Mouse (Mus musculus): ENCODE results near the gene Gm16506. TPM values are rescaled to one million over a fixed set of nuclear protein-coding genes. Genes with fewer than 3 reads are reported as not detected.

Gm16506 gene
- polyA plus RNA-seq (2012; rRNA removed; ENCODE audit: low replicate concordance) = not detected in 2 replicates

DNA sequence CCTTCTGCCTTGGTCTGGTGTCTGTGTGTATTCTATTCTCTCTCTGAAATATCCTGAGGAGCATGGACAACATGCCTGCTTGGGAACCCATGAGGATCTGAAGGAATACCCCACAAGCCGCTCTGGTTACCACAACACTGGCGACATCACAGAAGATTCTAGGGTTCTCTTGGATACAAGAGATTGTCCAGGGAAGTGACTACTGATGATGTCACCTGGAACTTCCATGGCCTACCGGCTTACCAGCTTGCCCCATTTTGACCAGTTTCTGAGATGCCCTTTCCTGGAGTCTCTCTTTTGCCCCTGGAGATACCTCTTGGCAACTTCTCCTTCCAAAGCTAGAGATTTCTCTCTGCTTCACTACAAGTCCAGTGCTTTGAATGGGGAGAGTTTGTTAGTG lies at the start of gene Gm16506:
Gene Gm16506, minus strand, starts transcription at position 101 of the 400 bp plus-strand sequence.

DNA sequence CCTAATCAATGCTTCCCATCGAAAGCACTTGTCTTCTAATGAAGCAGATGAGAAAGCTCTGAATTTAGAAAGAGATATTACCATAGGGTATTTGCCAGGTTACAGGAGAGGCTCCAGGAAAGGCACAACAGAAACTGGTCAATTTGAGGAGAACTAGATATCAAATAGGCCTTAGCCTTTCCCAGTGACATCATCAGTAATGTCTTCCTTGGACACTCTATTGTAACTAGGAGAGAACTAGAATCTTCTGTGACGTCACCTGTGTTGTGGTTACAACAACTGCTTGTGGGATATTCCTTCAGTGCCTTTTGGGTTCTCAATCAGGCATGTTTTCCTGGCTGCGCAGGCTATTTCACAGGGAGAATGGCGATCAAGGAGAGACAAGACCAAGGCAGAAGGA lies 20.3 kb upstream of the Gm16506 start, which contains the start of gene Gm6526:
Gene Gm6526, plus strand, starts transcription at position 301 of the 400 bp plus-strand sequence.

DNA sequence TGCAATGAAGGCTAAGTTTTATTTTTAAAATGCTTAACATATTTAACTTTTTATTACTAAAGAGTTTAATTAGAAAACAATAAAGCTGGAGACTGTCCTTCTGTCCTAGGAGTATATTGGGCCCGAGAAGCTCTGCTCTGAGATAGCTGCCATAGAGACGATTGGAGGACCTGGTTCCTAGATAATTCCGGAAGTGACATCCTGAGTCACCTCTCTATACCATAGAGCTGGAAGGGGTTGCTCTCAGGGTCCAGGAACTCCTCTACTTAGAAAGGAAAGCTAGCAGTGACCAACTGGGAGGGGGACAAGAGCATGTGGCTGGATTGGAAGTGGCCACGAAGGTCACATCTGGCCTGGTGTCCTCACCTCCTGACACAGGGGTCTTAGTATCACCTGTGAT lies 29.7 kb downstream of the Gm16506 start, which contains the start of gene Gm7324:
Gene Gm7324, plus strand, starts transcription at position 208 of the 400 bp plus-strand sequence.

DNA sequence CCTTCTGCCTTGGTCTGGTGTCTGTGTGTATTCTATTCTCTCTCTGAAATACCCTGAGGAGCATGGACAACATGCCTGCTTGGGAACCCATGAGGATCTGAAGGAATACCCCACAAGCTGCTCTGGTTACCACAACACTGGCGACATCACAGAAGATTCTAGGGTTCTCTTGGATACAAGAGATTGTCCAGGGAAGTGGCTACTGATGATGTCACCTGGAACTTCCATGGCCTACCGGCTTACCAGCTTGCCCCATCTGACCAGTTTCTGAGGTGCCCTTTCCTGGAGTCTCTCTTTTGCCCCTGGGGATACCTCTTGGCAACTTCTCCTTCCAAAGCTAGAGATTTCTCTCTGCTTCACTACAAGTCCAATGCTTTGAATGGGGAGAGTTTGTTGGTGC lies 50.2 kb downstream of the Gm16506 start, which contains the start of gene Gm8165:
Gene Gm8165, minus strand, starts transcription at position 101 of the 400 bp plus-strand sequence.

Other genes with a start within 250 kb of the Gm16506 start
- gene Gm5799, start 183.9 kb downstream of the Gm16506 start, polyA plus RNA-seq (2012; rRNA removed; ENCODE audit: low replicate concordance) = not detected in 2 replicates
- not detected in 2 replicates for gene Gm17654, start 148.3 kb downstream of the Gm16506 start, polyA plus RNA-seq (2012; rRNA removed; ENCODE audit: low replicate concordance)
- not detected in 2 replicates for gene Gm10375, start 119.5 kb downstream of the Gm16506 start, polyA plus RNA-seq (2012; rRNA removed; ENCODE audit: low replicate concordance)
- gene Gm8165, start 50.3 kb downstream of the Gm16506 start, polyA plus RNA-seq (2012; rRNA removed; ENCODE audit: low replicate concordance) = not detected in 2 replicates
- not detected in 2 replicates for gene Gm7324, start 29.7 kb downstream of the Gm16506 start, polyA plus RNA-seq (2012; rRNA removed; ENCODE audit: low replicate concordance)
- not detected in 2 replicates for gene Gm6526, start 20.4 kb upstream of the Gm16506 start, polyA plus RNA-seq (2012; rRNA removed; ENCODE audit: low replicate concordance)
- gene Gm8180, start 57.3 kb upstream of the Gm16506 start, polyA plus RNA-seq (2012; rRNA removed; ENCODE audit: low replicate concordance) = not detected in 2 replicates
- not detected in 2 replicates for gene Ear1, start 148.0 kb upstream of the Gm16506 start, polyA plus RNA-seq (2012; rRNA removed; ENCODE audit: low replicate concordance)
- not detected in 2 replicates for gene Ear10, start 196.1 kb upstream of the Gm16506 start, polyA plus RNA-seq (2012; rRNA removed; ENCODE audit: low replicate concordance)
- gene Gm8113, start 197.9 kb upstream of the Gm16506 start, polyA plus RNA-seq (2012; rRNA removed; ENCODE audit: low replicate concordance) = 0.07 and 0.09 TPM in 2 replicates
- gene Ang5, start 229.6 kb upstream of the Gm16506 start, polyA plus RNA-seq (2012; rRNA removed; ENCODE audit: low replicate concordance) = not detected in 2 replicates

All from duodenum, adult 2 months (tissue).